Mouse (Mus musculus) induced T-regulatory cell, adult 2 months (primary cell): ENCODE results near the gene Hsfy2.

Experiments
- DNase-seq: peaks from one replicate; pipeline ENCODE4 v3.0.0-alpha.2; 2012; ENCODE audit warnings: low read depth

Gene Hsfy2

DNA sequence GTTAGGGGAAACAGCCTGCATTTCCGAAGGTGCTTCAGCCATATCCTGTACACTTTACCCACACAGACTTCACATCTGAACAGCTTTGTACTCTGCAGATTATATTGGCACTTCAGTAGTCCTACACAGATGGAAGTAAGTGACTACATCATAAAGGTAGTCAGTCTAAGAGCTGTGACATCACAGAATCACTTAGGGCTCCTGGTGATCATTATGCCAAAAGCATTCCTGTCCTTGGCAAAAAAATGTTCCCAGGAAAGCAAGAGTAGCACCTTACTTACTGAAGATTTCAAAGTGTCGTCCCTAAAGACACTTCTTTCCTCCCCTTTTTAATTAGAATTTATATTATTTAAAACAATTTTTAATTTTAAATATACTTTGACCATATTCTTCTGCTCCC lies at the start of gene Hsfy2:
TSS of gene Hsfy2 (minus strand) at position 101 of the 400 bp plus-strand sequence.
- no peak for DNase-seq

- no peak for DNase-seq
These were observed 47.9 kb upstream of the Hsfy2 start for GRCm38 (mm10) chr1:56685053-56685557.

DNA sequence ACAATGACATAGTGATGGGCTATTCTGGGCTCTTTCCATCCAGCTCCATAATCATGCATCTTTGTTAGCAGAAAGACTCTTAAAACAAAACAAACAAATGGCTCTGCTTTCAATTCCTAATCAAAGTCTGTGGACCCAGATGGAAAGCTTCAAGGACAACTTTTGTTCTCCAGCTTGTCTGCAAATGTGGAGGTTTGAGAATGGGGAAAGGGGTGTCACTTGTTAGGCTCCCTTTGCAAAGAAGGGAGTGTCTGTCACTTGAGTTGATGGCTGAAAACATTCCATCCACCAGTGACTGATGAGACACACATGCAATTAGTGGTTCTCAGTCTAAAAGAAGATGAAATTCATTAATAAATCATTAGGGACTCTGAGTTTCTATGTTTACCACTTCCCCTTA lies 47.3 kb upstream of the Hsfy2 start:
- no peak for DNase-seq

GRCm38 (mm10) chr1:56681258-56681657 lies 44.0 kb upstream of the Hsfy2 start:
- no peak for DNase-seq

GRCm38 (mm10) chr1:56675253-56675652 lies 38.0 kb upstream of the Hsfy2 start:
- no peak for DNase-seq

GRCm38 (mm10) chr1:56674601-56675000 lies 37.4 kb upstream of the Hsfy2 start:
- DNase-seq = no peak

- no peak for DNase-seq
These were observed 34.2 kb upstream of the Hsfy2 start for GRCm38 (mm10) chr1:56671241-56671945.

GRCm38 (mm10) chr1:56670509-56670908 lies 33.3 kb upstream of the Hsfy2 start:
- DNase-seq = no peak

GRCm38 (mm10) chr1:56664606-56665005 lies 27.4 kb upstream of the Hsfy2 start:
- no peak for DNase-seq

DNA sequence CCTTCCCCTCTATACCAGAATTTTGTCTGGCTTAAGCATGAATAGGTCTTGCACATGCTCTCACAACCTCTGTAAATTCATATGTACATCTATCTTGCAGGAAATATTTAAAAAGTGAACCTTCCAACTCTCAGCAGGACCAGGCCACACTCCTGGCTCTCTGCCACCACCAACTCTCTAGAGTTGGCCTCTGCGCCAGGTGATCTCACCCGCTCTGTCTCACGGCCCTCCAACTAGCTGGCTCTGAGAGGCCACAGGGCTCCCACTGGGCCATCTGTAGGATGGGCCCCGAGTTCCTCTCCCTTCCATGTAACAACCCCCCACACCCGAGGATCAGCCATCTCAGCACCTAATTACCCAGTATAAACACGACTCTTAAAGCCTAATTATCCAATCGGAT lies 10.4 kb downstream of the Hsfy2 start:
- no peak for DNase-seq

DNA sequence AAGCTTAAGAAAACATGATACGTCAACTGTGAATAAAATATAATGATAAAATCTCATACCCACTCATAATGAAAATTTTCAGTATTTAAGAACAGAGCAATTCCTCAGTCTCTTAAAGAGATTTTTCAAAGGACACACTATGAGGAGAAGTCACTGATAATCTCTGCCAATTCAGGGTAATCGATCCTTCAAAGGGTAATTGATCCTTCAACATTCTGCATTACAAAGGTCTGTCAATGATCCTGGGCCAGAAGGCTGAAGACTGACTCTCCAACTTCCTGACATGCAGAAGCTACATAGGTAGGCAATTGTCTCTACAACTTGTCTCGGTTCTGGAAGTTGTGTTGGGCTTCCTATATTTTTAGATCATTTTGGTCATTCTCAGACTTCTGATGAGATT lies 12.9 kb downstream of the Hsfy2 start:
- DNase-seq = no peak

DNA sequence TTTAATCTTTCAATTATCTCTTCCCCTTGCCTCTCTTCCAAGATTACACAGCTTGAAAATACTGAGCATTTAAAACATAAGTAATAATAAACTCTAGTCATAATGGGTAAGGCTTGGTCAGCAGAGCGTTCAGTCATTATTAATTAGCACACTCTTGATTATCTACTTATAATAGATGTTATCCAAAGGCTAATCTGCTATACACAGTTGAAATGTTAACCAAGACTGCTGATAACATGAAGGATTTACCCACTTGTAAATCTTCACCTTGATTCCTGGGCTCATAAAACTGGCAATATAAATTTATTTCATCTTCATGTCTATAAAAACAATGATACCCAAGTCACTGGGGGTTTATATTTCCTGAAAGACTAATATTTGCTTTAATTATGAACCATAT lies 24.9 kb downstream of the Hsfy2 start:
- DNase-seq = no peak
